Mouse (Mus musculus) left cerebral cortex, postnatal 14 days (tissue): Measurements from ENCODE around the gene Mapkbp1. TPM values are rescaled to one million over a fixed set of nuclear protein-coding genes. Genes with fewer than 3 reads are reported as not detected.

Experiments
- DNase-seq, 2 experiments: peaks; one replicate each; pipeline ENCODE4 v3.0.0; 2021 to 2022; ENCODE audit warnings: low spot score in 2 of 2, mixed read lengths in 1 of 2
- intact Hi-C: fragments of 180-260 bp; cut with DNase I; formaldehyde crosslinking; loops from one replicate; pipeline ENCODE4 v1.15.1; 2025
- microRNA-seq, 2 experiments: library from miRNA; unstranded; fragments of <30 nt; microRNA quantifications; one replicate each; pipeline ENCODE4 v1.2.0; 2022
- total RNA-seq, 2 experiments: library from RNA; stranded (reverse); gene quantifications; 2 replicates each; pipeline ENCODE4 v1.2.3; 2021

Mapkbp1 gene
- total RNA-seq, 2 experiments from 2014 or later, result 61.2 to 65.9 TPM

DNA sequence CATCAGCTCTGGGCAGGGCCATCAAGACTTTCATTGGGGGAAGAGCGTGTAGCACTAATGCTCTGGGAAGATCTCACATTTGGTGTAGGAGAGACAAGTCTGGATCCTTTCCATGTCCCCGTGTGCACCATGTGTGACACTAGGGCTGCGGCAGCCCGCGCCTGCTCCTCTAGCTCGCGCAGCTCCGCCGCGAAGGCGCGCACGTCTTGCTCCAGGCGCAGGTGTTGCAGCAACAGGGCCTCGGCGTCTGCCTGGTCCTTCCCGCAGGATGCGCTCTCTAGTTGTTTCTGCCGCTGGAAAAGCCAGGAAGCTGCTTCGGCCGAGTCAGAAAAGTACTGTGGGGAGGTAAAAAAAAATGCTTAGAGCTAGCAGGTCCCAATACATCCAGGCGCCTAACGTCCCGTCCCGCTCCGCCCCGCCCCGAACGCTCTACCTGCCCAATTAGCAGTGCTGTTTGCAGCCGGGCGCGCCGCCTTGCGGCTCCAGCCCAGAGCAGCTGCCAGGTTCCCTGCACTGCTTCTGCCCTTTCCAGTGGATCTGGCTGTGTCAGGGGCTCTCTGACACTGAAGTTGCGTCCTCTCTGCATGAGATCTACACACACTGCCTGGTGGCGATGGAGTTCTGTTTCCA, 103.7 kb downstream of the Mapkbp1 start:
- intact Hi-C loops, result no loop called here
- peak; percentile 51 to 71 for DNase-seq

Small RNA genes within 50 kb of the gene (microRNA-seq; reads per million reads assigned to microRNA genes)
- gene Mir7665, result 0.67 to 0.79 reads per million in 2 experiments

Other genes starting within 250 kb of the Mapkbp1 start
- gene Itpka, start 230.4 kb upstream of the Mapkbp1 start, total RNA-seq, result 100 to 1,000 TPM; 171 to 177 TPM
- 10 to 100 TPM; 12.4 to 13.5 TPM for gene Ltk, start 212.3 kb upstream of the Mapkbp1 start, total RNA-seq
- gene Rpap1, start 185.2 kb upstream of the Mapkbp1 start, total RNA-seq, result 10 to 100 TPM; 17.5 to 18.8 TPM
- gene Tyro3, start 175.0 kb upstream of the Mapkbp1 start, total RNA-seq, result 100 to 1,000 TPM; 117 to 119 TPM
- 10 to 100 TPM; 57.9 to 65.6 TPM for gene Mga, start 75.5 kb upstream of the Mapkbp1 start, total RNA-seq
- 1 to 10 TPM; 4.0 to 5.0 TPM for gene Jmjd7, start 54.8 kb downstream of the Mapkbp1 start, total RNA-seq
- gene Gm28042, start 54.8 kb downstream of the Mapkbp1 start, total RNA-seq, result 1 to 10 TPM; 1.0 to 1.2 TPM
- gene Pla2g4b, start 60.7 kb downstream of the Mapkbp1 start, total RNA-seq, result 1 to 10 TPM; 2.4 to 4.2 TPM
- gene Ehd4, start 181.9 kb downstream of the Mapkbp1 start, total RNA-seq, result 10 to 100 TPM; 11.6 TPM